Mouse (Mus musculus): ENCODE measurements around the gene Pon3. TPM values are rescaled to one million over a fixed set of nuclear protein-coding genes. Genes with fewer than 3 reads are reported as not detected.

Gene Pon3
- 10.7 TPM for polyA plus RNA-seq (2017; shearing (Covaris generic))

DNA sequence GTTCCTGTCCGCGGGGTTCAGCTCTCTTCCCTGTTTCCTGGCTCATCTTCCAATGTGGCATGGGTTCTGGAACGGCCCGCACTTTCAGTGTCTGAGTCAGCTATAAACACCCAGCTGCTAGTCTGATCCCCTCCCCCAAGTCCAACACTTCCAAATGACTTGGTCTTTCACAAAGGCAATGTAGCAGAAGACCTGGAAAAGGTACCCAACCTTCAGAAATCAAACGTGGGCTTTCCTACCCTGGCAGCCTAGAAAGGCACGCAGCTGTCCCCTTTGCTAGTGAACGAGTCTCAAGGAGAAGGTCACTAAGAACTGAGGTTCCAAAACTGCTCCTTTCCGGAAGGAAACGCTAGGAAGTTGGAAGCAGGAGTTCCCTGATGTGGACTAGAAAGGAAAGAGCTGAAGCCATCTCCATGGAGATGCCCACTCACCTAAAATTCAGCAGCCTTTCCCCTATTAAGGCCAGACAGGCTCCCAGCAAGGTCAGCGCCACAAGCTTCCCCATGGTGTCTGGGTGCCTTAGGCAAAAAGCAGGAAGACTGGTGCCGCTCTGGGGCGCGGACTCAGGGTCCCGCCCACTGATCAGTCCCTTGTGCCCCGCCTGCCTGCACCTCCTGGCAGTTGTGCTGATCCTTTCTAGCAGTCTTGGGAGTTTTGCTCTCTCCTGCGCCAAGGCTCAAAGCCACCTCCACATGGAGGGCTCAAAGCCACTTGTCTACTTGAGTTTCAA is at the start of gene Pon3:
Gene Pon3, minus strand, starts transcription at position 565 of the 730 bp plus-strand sequence.

DNA sequence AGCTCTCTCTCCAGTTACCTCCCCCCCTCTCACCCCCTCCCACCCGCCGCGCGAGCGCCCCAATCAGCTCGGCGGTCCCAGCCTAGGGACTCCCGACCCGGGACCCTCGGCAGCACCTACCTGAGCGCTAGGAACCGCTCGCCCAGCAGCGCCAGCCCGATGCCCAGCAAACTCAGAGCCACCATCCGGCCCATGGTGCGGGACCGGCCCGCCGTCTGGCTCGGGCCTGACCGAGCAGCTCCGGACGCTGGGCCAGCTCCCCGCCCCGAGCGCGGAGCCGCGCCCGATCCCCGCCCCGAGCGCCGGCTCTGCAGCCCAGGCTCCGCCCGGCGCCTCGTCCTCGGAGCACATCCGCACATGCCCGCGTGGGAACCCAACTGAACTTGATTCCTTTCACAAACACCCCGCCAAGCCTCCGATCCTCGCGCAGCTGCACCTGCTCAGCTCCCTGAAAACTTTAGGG is 42.0 kb upstream of the Pon3 start, which contains the start of gene Pon2:
Gene Pon2, minus strand, starts transcription at position 364 of the 463 bp plus-strand sequence.

DNA sequence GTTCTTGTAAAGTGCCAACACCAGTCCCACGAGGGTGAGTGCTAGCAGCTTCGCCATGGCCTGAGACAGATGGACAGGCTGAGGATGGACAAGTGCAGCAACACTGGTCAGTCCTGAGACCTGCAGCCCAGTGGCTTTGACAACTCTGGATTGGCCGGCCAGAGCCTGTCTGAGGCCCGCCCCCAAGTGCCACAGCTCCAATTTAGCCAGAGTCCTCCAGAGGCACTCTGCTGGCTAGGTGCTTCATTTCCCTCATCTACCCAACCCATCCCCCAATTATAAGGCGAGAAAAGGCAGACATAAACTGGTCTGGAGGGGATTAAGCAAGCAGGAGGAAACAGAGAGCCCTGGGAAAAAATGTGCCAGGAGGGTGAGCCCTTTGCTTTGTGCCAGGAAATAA is 62.4 kb downstream of the Pon3 start, which contains the start of gene Pon1:
Gene Pon1, minus strand, starts transcription at position 254 of the 400 bp plus-strand sequence.

Other genes with a start within 250 kb of the Pon3 start
- gene Pon1, start 62.3 kb downstream of the Pon3 start, polyA plus RNA-seq (2017; shearing (Covaris generic)), result not detected
- 75.8 TPM for gene Pon2, start 42.2 kb upstream of the Pon3 start, polyA plus RNA-seq (2017; shearing (Covaris generic))
- gene Asb4, start 127.1 kb upstream of the Pon3 start, polyA plus RNA-seq (2017; shearing (Covaris generic)), result 0.11 TPM
- not detected for gene Pdk4, start 240.0 kb upstream of the Pon3 start, polyA plus RNA-seq (2017; shearing (Covaris generic))

Measured in CD4-positive, CD25-positive, alpha-beta regulatory T cell, adult 9 weeks (primary cell).